Mouse (Mus musculus) T-cell, adult 2 months (primary cell): ENCODE results near the gene Hipk4.
A peak's percentile ranks its signal among the peaks of the same experiment; 100 is the strongest.

Experiments
- DNase-seq: peaks from one replicate; pipeline ENCODE4 v3.0.0; 2022; ENCODE audit warnings: low spot score

Gene Hipk4

DNA sequence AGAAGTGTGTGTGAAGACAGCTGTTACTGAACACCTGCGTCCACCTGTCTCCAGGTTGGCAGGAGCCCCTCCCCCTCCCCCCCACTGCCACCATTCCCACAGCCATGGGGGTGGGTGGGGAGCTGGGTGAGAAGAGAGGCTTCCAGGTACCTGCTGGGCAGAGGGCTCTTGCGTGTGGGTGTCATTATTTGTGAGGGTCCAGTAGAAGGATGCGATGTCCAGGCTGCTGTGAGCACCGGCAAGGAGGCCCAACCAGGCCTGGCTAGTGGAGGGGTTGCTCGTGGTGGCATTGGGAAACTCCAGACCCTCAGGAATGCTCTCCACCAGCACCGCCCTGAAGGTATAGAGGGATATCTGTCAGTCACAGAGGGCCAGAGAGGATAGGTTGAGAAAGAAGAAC is 17.9 kb downstream of the Hipk4 start:
- DNase-seq = no peak

DNA sequence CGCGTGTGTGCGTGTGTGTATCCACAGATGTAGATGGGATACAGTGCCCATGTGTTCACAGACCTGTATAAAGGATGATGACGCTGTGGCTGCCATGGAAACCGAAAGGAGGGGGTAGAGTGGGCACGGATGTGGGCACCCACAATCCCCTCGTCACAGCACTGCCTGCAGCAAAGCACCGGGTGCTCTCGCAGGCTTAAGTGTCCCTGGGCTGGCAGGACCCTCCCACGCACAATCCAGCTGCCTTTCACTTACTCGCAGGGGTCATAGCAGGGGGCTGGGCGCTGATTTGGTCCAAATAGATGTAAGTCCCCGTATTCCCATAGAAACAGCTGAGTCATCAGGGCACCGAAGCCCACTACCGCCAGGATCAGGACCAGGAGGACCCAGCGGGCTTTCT is 18.4 kb downstream of the Hipk4 start:
- DNase-seq = peak; percentile 98

DNA sequence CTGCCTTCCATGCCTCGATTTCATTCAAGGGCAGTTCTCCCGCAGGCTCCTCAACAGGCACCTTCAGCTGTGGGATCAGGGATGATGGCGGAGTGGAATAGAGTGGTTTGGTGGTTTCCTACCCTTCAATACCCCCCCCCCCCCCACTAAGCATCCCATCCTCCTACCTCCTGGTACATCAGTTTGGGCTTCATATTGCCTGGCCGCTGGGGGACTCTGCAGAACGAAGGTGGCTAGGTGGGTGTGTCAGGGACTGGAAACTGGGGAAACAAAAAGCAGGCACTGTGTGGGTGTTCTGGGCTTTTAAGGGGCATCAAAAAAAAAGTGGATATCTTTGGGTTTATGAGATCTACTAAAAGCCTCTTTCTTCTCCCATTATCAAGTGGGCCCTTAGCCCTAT is 18.9 kb downstream of the Hipk4 start:
- DNase-seq = no peak

DNA sequence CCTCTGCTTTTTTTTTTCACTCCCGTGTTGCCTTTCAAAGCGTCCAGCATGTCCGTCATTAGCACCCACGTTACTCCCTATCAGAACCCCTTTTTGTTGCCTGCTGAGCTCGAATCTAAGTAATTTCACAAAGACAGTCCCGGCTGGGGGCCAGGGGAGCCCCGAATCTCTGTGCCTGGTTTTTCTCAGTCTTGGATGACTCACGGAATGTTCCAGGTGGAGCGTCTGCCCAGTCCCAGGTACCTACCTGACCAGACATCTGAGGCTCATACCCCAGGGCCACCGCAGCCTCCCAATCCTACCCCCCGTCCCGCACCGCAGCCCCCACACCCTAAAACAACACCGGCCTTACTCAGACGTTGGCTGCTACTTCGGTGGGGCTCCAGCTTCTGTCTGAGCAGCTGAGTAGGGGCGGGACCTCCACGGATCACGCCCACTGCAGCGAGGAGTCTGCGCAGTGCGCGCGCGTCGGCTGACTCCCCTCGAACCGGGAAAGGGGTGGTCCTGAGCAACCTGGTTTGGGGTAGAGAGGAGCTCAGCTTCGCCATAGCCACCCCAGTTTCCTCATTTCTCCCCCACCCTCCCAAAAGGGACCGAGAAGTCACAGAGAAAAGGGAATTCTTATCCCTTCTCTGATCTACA is 19.4 kb downstream of the Hipk4 start:
- DNase-seq = peak; percentile 86

DNA sequence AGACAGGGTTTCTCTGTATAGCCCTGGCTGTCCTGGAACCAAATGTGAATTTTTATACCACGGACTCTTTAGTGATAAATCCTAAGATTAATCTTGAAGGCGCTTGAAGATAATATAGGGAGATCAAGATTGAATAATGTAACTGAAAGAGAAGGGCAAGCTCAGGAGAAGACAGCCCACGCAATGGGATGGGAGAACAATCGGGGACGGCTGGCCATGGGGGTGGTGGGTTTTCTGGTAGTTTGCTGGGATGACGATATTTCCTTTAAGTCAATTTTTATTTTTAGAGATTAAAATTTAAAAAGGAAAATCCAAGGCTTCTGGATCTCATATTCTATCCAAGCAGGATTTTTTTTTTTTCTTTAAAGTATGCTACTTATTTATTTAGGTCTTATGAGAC is 20.0 kb downstream of the Hipk4 start:
- no peak for DNase-seq

DNA sequence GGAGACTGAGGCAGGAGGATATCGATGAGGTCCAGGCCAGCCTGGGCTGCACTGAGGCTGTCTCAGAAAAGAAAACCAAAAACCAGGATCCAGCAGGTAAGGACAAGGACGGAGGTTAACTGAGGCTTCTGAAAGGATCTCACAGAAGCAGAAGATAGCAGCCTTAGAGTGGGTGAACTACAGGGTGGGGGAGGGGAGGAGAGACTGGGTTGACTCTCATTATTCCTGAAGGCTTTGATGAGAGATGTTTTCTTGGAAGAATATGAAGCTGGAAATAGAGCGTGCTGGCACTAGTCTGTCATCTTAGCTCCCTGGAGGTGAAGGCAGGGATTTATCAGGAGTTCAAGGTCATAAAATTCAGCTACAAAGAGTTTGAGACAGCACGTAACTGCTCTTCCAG is 20.8 kb downstream of the Hipk4 start:
- no peak for DNase-seq

DNA sequence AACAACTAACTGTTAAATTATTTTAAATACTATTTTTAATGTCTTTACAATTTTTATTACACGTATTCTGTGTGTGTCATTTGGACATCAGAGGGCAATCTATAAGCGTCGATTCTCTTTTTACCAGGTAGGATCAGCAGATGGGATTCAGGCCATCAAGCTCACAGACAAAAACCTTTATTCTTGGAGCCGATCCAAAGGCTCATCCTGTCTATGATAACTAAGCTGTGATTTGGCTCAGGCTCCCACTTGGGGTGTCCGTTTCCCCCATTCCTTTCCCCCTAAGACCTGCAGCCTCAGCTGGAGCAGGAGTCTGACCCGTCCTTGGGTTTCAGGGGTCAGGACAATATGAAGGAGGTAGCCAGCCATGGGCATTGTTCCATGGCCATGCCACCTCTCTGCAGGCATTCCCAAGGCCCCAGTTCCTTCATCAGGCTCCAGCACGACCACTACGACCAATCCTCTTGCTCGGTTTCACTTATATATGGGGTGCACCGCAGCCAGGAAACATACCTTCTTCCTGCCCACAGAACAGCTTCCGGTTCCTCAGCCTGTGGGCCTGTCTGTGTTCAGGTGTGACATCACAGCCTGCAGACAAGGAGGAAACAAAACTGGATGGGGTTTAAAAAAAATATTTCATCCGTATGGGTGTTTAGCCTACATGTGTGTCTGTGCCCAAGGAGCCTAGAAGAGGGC is 21.8 kb downstream of the Hipk4 start:
- peak; percentile 91 for DNase-seq

DNA sequence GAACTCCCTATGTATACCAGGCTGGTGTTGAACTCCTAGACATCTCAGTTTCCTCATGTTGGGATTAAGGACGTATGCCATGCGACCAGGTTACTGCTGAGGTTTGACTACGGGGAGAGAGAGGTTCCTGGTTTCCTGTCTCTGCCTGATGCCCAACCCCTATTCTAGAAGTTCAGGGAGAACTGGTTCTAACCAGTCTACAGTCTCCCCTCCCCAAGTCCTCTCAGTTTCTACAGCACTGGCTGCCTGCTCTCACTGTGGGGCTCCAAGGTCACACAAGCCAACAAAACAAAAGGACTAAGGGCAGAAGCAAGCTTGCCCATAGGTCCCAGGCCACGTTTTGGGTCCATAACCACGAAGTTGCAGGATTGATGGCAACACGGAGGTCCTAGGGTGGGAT is 26.5 kb downstream of the Hipk4 start:
- DNase-seq = no peak

DNA sequence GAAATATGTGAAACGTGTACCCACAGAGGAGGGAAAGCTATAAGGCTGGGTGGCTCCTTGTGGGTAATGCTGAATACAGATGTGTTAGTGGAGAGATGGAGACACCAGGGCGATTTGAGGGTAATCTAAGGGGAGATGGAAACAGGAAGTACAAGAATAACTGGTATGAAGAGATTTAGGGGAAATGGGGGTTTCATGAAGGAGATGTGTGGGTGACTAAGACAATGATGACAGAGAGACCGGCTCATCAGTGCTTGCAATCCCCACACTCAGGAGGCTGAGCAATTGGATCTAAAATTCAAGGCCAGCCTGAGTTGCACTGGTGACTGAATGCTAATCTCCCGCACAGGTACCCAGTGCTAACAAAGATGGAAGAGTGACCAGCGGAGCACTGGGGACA is 29.0 kb downstream of the Hipk4 start:
- no peak for DNase-seq

DNA sequence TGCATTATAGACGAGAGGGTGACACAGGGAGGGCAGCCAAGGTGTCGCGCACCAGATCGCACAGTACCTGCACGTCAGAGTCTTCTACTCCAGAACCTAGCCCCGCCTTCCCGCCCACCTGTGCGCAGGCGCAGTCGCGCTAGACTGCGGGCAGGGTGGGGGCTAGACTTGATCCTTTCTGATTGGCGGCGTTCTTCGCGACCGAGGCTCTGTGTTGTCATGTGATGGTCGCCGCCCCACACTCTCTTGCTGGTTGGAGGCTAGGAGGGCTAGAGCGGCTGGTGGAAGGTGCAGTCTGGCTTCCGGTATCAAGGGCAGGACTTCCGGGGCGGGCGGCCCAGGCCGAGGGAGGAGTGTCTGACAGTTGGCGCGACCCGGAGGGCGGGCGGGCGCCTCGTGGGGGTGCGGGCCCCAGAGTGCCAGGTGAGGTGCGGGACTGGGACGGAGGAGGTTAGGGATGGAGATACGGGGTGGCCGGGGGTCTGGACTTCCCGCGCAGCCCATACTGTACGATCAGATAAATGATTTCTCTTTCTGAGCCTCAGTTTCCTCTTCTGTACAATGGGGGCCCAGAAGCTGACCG is 30.0 kb downstream of the Hipk4 start, which contains the start of the genes Pld3 and 2310022A10Rik:
Gene Pld3 (minus strand): TSS at position 288 of the 583 bp plus-strand sequence.
Gene 2310022A10Rik (plus strand): TSS at position 303 of the 583 bp plus-strand sequence.
- DNase-seq = peak; percentile 98

DNA sequence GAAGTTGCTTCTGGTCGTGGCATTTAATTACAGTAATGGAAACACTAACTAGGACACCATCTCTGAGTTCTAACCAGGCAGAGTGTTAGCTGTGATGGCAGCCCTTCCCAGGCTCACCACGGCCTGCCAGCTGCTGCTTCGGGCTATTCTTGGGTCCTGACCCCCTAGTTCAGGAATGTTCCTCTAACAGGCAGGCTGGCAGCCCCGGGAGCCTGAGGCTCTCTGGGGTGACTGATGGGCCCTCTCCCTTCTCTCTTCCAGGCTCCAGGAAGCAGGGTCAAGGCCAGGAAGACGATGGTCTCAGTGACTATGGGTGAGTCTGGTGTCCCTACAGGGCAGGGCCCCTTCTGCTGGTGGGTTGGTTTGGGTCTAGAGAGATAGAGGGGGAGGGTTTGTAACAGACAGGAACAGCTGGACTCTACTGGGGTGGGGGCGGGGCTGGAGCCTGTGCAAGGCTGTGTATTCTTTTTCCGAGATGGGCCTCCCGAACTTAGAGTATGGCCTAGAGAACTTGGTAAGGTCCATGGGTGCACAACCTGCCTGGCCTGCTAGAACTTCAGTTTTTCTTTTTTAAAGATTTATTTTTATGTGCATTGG is 37.3 kb downstream of the Hipk4 start:
- DNase-seq = no peak

DNA sequence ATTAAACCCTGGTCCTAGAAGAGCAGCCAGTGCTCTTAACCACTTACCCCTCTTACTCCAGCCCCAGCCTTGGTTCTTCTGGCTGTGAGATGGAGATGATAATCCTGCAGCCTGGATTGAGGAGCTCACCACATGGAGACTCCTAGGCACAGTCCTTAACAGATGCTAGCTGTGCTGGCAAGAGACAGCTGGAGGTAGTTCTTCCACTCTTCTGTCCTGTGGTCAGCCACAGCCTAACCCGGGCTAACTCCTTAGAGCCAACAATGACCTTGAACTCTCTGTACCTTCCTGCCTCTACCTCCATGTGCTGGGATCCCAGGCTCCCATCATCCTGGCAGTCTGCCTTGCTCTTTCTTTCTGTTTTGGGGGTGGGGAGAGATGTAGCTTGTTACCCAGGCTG is 37.9 kb downstream of the Hipk4 start:
- no peak for DNase-seq

DNA sequence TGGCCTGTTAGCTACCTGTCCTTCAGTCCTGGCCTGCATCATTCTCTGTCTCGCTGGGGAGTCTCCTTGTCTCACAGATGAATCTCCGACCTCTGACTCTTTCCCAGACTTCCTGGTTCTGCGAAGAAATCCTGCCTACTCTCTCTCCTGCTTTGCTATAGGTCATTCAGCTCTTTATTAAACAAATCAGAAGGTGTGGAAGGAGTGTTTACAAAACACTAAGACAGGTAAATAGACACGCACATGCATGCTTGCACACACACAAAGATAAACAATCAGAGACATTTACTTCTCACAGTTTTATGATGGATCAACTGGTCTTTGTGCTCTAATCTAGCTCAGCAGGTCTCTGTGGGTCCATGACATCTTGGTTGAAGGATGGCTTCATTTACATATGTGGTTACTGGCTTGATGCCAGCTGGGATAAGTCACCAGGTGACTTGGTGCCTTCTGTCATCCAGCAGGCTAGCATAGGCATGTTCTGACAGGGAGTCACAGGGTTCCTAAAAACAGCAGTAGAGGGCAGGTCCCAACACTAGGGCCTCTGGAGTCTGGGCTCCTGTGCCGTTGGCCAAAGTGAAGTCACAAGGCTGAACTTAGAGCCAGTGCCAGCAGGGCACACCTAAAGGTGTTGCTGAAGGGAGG is 46.6 kb downstream of the Hipk4 start:
- no peak for DNase-seq

DNA sequence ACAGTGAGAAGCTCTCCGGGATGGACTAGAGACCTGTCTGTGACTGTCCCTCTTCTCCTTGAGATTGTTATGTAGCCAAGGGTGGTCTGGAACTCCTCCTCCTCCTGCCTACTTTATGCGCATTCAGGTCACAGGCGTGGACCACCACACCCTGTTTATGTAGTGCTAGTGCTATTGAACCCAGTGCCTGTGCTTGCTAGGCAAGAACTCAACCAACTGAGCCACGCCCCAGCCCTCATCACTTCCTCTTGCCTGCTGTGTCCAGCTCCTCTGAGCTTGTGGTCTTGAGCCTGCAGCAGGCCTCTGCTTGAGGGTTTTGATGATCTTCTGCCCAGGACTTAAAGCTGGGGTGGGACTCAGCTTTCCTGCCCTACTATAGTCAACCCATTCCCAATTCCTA is 49.1 kb downstream of the Hipk4 start:
- DNase-seq = no peak

DNA sequence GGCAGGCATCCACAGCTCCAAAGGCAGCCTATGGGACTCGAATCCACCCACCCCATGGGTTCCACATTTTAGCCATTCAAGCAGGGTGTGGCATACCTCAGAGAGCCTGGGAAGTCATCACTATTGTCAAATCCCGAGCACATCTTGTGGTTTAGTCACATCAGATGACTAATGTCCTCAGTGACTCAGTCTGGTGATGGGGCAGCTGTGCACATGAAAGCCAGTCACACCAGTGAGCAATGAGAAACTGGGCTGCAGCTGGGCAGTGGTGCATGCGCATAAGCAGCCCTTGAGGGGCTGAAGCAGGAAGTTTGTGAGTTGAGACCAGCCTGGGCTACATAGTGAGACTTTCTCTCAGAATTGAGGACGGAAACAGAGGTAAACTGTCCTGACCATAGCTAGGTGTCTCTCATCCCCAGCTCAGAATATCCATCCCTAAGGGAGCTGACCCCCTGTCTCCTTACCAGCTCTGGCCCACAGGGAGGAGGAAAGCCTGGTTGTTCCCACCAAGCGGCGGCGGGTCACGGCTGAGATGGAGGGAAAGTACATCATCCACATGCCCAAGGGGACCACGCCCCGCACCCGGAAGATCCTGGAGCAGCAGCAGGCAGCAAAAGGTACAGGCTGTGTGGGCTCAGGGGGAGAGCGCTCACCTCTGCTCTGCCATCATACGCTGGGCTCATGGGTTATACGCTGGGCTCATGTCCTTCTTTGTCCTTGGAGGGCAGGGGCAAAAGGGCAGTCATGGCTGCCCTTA is 51.2 kb downstream of the Hipk4 start:
- no peak for DNase-seq

DNA sequence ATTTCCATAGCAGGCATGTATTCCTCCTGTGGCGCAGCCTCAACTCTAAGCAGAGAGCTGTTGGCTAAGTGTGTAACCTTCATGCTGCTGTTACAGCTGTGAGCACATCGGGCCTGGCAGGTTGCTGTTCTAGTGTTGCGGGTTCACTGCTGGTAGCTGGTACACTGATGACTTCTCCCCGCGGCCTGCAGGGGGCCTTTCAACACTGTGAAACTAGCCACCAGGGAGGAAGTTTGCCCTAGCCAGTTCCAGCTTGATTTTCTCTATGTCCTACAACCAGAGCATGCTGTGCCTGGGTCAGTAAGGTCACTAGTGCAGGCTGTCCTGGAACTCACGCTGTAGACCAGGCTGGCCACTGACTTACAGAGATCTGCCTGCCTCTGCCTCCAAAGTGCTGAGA is 53.8 kb downstream of the Hipk4 start:
- peak; percentile 52 for DNase-seq

DNA sequence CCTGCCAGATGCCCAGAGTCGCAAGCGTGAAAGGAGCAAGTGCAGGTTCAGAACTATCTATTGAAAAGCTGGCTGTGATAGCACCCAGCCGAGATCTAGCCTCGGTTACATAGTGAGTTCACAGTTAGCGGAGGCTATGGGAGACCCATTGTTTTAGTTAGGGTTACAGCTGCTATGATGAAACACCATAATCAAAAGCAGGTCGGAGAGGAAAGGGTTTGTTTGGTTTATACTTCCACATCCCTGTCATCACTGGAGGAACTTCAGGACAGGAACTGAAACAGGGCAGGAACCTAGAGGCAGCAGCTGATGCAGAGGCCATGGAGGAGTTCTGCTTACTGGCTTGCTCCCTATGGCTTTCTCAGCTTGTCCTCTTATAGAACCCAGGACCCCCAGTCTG is 54.5 kb downstream of the Hipk4 start:
- no peak for DNase-seq

DNA sequence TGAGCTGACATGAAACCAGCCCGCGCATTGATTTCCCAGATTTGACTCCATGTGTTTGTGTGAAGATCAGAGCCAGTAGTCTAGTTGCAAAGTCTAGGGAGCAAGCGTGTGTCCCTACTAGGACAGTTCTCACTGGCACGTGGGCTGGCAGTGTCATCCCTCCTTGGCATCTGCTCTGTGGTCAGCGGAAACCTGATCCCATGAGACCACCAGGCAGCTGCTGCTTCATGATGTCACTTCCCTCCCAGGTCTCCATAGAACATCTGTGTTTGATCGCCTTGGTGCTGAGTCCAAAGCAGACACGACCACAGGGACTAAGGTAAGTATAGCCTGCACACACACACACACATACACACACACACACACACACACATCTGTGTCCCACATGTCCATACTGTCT is 55.4 kb downstream of the Hipk4 start:
- DNase-seq = no peak

DNA sequence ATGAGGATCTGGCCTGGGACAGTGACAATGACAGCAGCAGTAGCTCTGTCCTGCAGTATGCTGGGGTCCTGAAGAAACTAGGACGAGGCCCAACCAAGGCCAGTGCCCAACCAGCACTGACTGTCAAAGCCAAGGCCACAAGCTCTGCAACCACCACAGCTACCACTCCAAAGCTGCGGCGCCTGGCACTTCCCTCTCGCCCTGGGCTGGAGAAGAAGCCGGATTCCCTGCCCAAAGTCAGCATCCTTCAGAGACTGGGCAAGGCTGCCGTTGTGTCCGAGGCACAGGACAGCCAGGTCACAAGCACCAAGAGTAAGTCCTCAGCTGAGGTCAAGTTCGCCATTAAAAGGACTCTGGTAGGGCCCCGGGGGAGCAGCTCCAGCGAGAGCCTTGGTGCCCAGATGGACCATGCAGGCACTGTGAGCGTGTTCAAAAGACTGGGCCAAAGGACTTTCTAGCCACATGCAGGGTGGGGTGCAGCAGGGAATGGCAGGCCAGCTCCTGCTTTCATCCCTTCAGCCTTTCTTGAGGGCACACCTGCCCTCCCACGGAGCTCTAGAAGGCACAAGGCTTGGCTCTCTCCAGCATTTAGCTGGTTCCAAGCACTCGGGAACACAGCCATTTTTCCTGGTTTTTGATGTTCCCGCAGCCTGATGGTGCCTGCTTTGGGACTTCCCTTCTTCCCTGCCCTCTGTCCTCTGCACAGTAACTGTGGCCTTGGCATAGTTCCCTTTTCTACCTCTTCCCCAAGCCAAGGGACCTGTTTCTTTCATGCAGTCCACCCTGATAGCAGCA is 57.5 kb downstream of the Hipk4 start:
- DNase-seq = no peak
